22 mouse cellular contexts compared by ENCODE assay signal in genomic region chr11:35546081-35546822, GRCm38 (mm10).
DNase-seq lines count a peak whose midpoint lies in the region; ATAC-seq and TF ChIP-seq lines count a peak whose summit lies in the region.
"Had no signal": no experiment of that assay in that cellular context is flagged by ENCODE, and none has a peak within 500 bp of the region (broad histone marks: within the 10 kb centered on the region; RNA-seq: fewer than 3 reads in every experiment).

No protein-coding gene starts in this region.

- H3K4me3 ChIP-seq in heart, adult 2 months: no peak overlapping the region
- no peak overlapping the region for H3K4me3 ChIP-seq in stomach, embryonic 14.5 days (ENCODE audit: low read depth, low read length)
- H3K4me3 ChIP-seq in stomach, postnatal 0 days (ENCODE audit: low read depth, low read length): no peak overlapping the region
- H3K4me3 ChIP-seq: embryonic facial prominence, embryonic 12.5 days; heart, embryonic 13.5 days; limb, embryonic 12.5 days; liver, embryonic 13.5 days; lung, embryonic 15.5 days had no signal

- ATAC-seq in stomach, embryonic 14.5 days (ENCODE audit: insufficient number of reproducible peaks, insufficient read depth, low FRiP score, low read depth): no peak
- ATAC-seq in stomach, postnatal 0 days (ENCODE audit: low FRiP score, low TSS enrichment): no peak
- no peak for ATAC-seq in inflammation-experienced regulatory T-cells, adult 6 months
- ATAC-seq: forebrain, embryonic 16.5 days had no signal

- TF ChIP-seq EP300 in heart, adult 2 months (IDR thresholded peaks at IDR 0.05; ENCODE audit: insufficient read depth, low read depth, low read length): no peak
- TF ChIP-seq EP300 in stomach, postnatal 0 days (optimal IDR thresholded peaks at IDR 0.05): no peak

- no peaks in the 10 kb centered on the region for H3K9me3 ChIP-seq in stomach, embryonic 14.5 days (ENCODE audit: control insufficient read depth, low read depth, low read length)
- no peaks in the 10 kb centered on the region for H3K9me3 ChIP-seq in stomach, postnatal 0 days (ENCODE audit: control insufficient read depth, low read length)
- H3K9me3 ChIP-seq: embryonic facial prominence, embryonic 12.5 days; heart, embryonic 13.5 days; limb, embryonic 12.5 days; liver, embryonic 13.5 days; lung, embryonic 15.5 days had no signal

- no peaks in the 10 kb centered on the region for H3K79me2 ChIP-seq in heart, adult 2 months (replicated peaks; ENCODE audit: control insufficient read depth, insufficient read depth, low read length)

- intact Hi-C loops in heart, adult 2 months (cut with DNase I): no loop called here

- 54% methylated on average over 7 of the region's 7 CpGs for WGBS in heart, adult 2 months
- WGBS in stomach, embryonic 14.5 days: 38% methylated on average over 7 of the region's 7 CpGs
- WGBS in stomach, postnatal 0 days: 42% methylated on average over 7 of the region's 7 CpGs

- TF ChIP-seq CTCF in heart, adult 2 months (IDR thresholded peaks at IDR 0.05): no peak
- no peak for TF ChIP-seq CTCF in stomach, postnatal 0 days (IDR thresholded peaks at IDR 0.05; ENCODE audit: low read depth)

- no peaks in the 10 kb centered on the region for H3K4me1 ChIP-seq in heart, adult 2 months (ENCODE audit: control insufficient read depth, insufficient read depth, low read length)
- H3K4me1 ChIP-seq in stomach, embryonic 14.5 days (ENCODE audit: control insufficient read depth, insufficient read depth, low read length): 0 out of 2 replicates have a peak, but pooled peaks cover 6% of the 10 kb centered on the region
- H3K4me1 ChIP-seq in stomach, postnatal 0 days (replicated peaks; ENCODE audit: control insufficient read depth, insufficient read depth): no peaks in the 10 kb centered on the region
- H3K4me1 ChIP-seq: embryonic facial prominence, embryonic 12.5 days; liver, embryonic 13.5 days; lung, embryonic 15.5 days had no signal

- DNase-seq in heart, adult 11 months: peak; percentile 33
- no peak for DNase-seq in heart, adult 2 months
- no peak for DNase-seq in stomach, postnatal 0 days (ENCODE audit: low spot score)
- peak; percentile 48 for DNase-seq in neural tube, embryonic 10.5 days (ENCODE audit: extremely low spot score, low spot score)
- no peak for DNase-seq in ovary, adult 18-20 months (ENCODE audit: low spot score)
- no peak for DNase-seq in adrenal gland, postnatal 25 days
- DNase-seq: adrenal gland, adult 2 months; cerebellum, adult 11 months; cerebellum, postnatal 14 days; heart, postnatal 4 days; kidney, adult 8-10 months; liver, embryonic 13.5 days; spleen, adult 18-20 months; thymus, postnatal 14 days had no signal

- H3K27ac ChIP-seq in heart, adult 2 months: no peak overlapping the region
- no peak overlapping the region for H3K27ac ChIP-seq in stomach, embryonic 14.5 days (ENCODE audit: low read length)
- H3K27ac ChIP-seq in stomach, postnatal 0 days (replicated peaks): no peak overlapping the region
- H3K27ac ChIP-seq: embryonic facial prominence, embryonic 12.5 days; heart, embryonic 13.5 days; limb, embryonic 12.5 days; liver, embryonic 13.5 days; lung, embryonic 15.5 days; macrophage had no signal

- TF ChIP-seq POLR2A in heart, adult 2 months (IDR thresholded peaks at IDR 0.05; ENCODE audit: insufficient read depth, low read depth, low read length): no peak

- H3K27me3 ChIP-seq in heart, adult 2 months (ENCODE audit: control insufficient read depth, insufficient read depth, low read length): no peaks in the 10 kb centered on the region
- no peaks in the 10 kb centered on the region; the same call in 1 of the 2 replicates for H3K27me3 ChIP-seq in stomach, embryonic 14.5 days (ENCODE audit: control insufficient read depth, insufficient read depth, low read length)
- H3K27me3 ChIP-seq in stomach, postnatal 0 days (ENCODE audit: control insufficient read depth, insufficient read depth, low read length): no peaks in the 10 kb centered on the region
- H3K27me3 ChIP-seq: embryonic facial prominence, embryonic 12.5 days had no signal

- no peaks in the 10 kb centered on the region for H3K36me3 ChIP-seq in heart, adult 2 months (ENCODE audit: control insufficient read depth, insufficient read depth, low read length)
- H3K36me3 ChIP-seq in stomach, embryonic 14.5 days (ENCODE audit: control insufficient read depth, insufficient read depth, low read length): no peaks in the 10 kb centered on the region
- no peaks in the 10 kb centered on the region for H3K36me3 ChIP-seq in stomach, postnatal 0 days (ENCODE audit: control insufficient read depth, insufficient read depth, low read length)
- H3K36me3 ChIP-seq: embryonic facial prominence, embryonic 12.5 days; heart, embryonic 13.5 days; limb, embryonic 12.5 days; liver, embryonic 13.5 days; lung, embryonic 15.5 days had no signal

- no peak overlapping the region for H3K9ac ChIP-seq in heart, adult 2 months (ENCODE audit: low read depth, low read length)
- no peak overlapping the region for H3K9ac ChIP-seq in stomach, embryonic 14.5 days (replicated peaks; ENCODE audit: low read depth, low read length)
- H3K9ac ChIP-seq in stomach, postnatal 0 days (ENCODE audit: low read length): no peak overlapping the region
- H3K9ac ChIP-seq: embryonic facial prominence, embryonic 12.5 days; heart, embryonic 13.5 days; limb, embryonic 12.5 days; liver, embryonic 13.5 days; lung, embryonic 15.5 days had no signal

- H3K4me2 ChIP-seq in stomach, embryonic 14.5 days (replicated peaks; ENCODE audit: low read depth, low read length): 0 out of 2 replicates have a peak overlapping the region, but pooled peaks have one; percentile 5
- no peak overlapping the region for H3K4me2 ChIP-seq in stomach, postnatal 0 days (replicated peaks; ENCODE audit: low read depth)
- H3K4me2 ChIP-seq: embryonic facial prominence, embryonic 12.5 days; heart, embryonic 13.5 days; limb, embryonic 12.5 days; liver, embryonic 13.5 days; lung, embryonic 15.5 days had no signal

Comparison
In these comparisons a context has a peak if more than half of its experiments do, and no peak if none do; other contexts are left out.
1. DNase-seq: peak in heart, adult 11 months (single experiment) and neural tube, embryonic 10.5 days (single experiment); none in heart, adult 2 months (0 of 2), stomach, postnatal 0 days (single experiment), ovary, adult 18-20 months (single experiment) and adrenal gland, postnatal 25 days (single experiment).